Mouse (Mus musculus) heart, postnatal 4 days (tissue): ENCODE data around the gene Ina. TPM values are rescaled to one million over a fixed set of nuclear protein-coding genes. Genes with fewer than 3 reads are reported as not detected.

Experiments used
- DNase-seq: peaks from one replicate; pipeline ENCODE4 v3.0.0; 2021
- total RNA-seq, 2 experiments: library from RNA; stranded (reverse); gene quantifications; 2 replicates each; pipeline ENCODE4 v1.2.3; 2021

The Ina gene
- total RNA-seq, 2 experiments from 2014 or later = 0.16 TPM; not detected in 1

- no peak for DNase-seq
Observed at GRCm38 (mm10) chr19:47015396-47015795, 898 bp downstream of the Ina start.

- no peak for DNase-seq
Observed at GRCm38 (mm10) chr19:47015965-47016364, 1.5 kb downstream of the Ina start.

DNA sequence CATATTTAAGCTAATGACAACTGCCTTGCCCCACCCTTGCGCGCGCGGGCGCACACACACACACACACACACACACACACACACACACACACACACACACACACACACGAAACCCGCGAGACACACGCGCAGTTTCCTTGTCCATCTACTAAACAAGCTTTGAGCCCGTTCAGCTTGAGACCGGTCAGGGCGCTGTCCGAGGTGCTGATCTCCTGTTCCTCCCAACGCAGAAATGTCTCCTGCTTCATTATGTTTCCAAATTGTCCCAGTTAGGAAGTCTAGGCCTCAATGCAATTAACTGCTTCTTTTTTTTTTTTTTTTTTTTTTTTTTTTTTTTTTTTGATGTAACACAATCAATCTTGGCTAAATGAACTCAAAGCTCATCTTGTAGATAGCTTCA is 2.0 kb downstream of the Ina start:
- DNase-seq = peak; percentile 91

- no peak for DNase-seq
Observed at GRCm38 (mm10) chr19:47017831-47018230, 3.3 kb downstream of the Ina start.

- DNase-seq = no peak
Observed at GRCm38 (mm10) chr19:47018330-47018729, 3.8 kb downstream of the Ina start.

GRCm38 (mm10) chr19:47019326-47019725 is 4.8 kb downstream of the Ina start:
- no peak for DNase-seq

GRCm38 (mm10) chr19:47022709-47023108 is 8.2 kb downstream of the Ina start:
- DNase-seq = no peak

DNA sequence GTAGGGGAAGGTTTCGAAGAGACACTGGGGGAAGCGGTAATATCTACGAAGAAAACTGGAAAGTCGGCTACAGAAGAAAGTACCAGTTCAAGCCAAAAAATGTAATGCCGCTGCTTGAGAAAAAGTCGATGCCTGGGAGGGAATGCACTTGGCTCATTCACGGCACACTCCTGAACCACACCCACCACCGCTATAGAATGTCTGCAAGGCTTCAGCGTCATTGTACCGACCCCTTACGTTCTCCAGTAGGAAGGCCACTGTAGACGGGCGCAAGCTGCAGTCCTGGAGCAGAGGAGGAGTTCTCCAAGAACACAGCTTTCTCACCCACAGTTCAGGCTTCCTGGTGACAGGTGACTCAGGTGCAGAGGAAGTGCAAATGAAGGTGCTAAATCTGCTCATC is 9.0 kb downstream of the Ina start:
- no peak for DNase-seq

- DNase-seq = peak; percentile 25
Observed at GRCm38 (mm10) chr19:47024954-47025353, 10.5 kb downstream of the Ina start.

- no peak for DNase-seq
Observed at GRCm38 (mm10) chr19:47026513-47026912, 12.0 kb downstream of the Ina start.

DNA sequence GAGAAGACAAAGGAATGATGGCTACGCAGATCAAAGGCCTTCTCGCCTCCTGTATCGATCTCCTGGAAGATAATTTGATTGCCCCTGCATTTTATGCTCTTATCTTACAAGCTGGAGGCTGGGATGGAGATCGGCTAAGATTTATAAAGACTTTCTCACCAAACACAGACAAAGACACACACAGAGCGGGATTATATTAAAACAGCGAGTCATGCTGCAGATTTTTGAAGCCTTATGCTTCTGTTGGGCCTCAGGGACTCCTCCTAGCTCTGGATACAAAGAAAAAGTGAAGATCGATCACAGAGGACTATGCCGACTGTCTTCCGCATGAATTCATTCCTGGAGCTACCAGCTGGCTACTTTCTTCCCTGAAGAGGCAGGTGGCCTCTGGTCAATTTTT is 15.3 kb downstream of the Ina start:
- DNase-seq = no peak

GRCm38 (mm10) chr19:47031770-47032169 is 17.3 kb downstream of the Ina start:
- no peak for DNase-seq

- no peak for DNase-seq
Observed at GRCm38 (mm10) chr19:47034916-47035315, 20.4 kb downstream of the Ina start.

DNA sequence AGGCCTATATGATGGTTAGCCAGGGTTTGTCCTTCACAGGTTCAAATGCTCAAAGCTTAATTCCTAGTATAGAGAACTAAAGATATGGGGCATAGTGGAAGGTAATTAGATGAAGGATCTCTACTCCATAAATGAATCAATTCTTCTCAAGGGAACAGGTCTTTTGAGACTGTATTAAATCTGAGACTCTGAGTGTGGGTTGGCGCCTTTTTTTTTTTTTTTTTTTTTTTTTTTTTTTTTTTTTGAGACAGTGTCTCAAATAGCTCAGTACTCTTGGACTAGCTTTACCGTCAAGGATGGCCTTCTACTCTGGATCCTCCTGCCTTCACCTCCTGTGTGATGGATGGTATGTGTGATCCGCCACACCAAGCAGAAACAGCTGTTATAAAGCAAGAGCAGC is 22.1 kb downstream of the Ina start:
- no peak for DNase-seq

DNA sequence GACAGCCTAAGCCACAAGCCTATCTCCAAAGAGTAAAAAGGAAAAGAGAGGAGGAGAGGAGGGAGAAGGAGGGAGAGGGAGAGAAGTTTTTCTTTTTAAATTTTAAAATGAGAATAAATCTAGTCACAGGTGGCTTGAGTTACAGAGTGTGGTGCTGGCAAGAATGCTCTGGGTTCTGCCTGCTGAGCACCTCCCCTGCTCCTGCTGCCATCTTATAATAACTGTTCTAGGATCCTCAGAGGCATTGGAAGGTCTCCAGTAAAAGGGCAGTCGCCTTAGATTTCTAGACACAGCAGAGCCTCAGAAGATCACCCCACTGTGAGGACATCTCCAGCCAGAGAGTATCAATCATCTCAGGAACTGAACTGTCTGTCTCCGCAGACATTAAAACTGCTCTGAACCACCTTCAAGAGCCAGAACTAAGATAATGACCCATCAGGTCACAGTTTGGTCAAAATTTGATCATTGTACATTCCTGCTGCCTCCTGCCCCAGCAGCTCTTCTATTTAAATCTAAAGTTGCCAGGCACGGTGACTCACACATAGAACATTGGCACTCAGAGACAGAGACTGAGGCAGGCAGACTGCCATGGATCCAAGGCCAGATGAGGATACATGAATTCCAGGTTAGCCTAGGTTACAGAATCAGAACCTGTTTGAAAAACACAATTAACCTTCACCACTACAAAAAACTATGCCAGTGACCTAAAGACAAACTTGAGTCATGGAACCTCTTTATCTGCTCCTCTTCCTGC is 26.4 kb downstream of the Ina start:
- DNase-seq = no peak

GRCm38 (mm10) chr19:47043608-47044007 is 29.1 kb downstream of the Ina start:
- no peak for DNase-seq

DNA sequence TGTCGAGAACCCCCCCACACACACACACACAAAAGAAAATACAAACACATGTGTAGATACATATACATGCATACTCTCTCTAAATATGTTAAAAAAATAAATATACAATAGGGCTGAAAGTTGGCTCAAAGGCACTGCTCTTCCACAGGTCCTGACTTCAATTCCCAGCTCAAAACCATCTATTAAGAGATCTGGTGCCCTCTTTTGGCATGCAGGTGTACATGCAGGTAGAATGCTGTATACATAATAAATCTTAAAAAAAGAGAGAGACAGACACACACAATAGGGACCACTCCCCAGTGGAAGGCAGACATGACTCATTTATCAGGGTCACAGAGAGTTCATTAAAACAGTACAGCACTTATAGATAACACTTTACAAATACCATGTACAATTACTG is 31.8 kb downstream of the Ina start:
- no peak for DNase-seq

- no peak for DNase-seq
Observed at GRCm38 (mm10) chr19:47047236-47047833, 32.8 kb downstream of the Ina start.

- no peak for DNase-seq
Observed at GRCm38 (mm10) chr19:47049061-47049460, 34.6 kb downstream of the Ina start.

GRCm38 (mm10) chr19:47049840-47050239 is 35.3 kb downstream of the Ina start:
- DNase-seq = no peak

DNA sequence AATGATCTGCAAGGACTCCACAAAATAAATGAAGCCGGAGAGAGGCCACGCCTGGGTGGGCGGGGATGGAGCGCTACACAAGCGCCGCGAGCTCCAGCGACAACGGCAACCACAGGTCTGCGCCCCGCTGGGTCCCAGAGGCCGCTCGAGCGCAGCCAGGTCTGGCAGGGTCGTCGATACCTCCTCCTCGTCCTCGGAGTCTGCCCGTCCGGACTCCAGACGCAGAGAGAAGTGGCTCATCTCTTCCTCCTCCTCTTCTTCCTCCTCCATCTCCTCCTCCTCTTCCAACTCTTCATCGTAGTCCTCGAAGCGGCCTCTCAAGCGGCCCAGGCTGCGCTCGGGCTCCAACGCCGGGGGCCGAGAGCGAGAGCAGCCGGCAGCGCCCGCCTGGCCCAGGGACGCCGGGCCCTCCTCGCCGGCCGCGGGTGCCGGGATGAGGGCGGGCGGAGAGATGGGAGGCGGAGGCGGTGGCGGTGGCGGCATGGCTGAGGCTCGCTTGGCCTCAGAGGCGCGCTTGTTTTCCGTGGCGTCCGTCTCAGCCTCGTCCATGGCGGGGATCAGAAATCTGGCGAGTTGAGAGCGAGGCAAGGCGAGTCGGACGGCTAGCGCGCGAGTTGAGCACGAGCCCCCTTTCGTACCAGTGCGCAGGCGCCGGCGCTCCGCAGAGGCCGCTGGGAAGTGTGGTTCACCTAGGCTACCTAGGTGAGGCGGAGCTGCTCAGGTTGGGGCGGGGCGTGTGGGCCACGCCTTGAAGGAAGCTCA is 36.0 kb downstream of the Ina start, which contains the start of gene Pcgf6:
Gene Pcgf6, minus strand, starts transcription at position 636 of the 762 bp plus-strand sequence.
- DNase-seq = peak; percentile 70

DNA sequence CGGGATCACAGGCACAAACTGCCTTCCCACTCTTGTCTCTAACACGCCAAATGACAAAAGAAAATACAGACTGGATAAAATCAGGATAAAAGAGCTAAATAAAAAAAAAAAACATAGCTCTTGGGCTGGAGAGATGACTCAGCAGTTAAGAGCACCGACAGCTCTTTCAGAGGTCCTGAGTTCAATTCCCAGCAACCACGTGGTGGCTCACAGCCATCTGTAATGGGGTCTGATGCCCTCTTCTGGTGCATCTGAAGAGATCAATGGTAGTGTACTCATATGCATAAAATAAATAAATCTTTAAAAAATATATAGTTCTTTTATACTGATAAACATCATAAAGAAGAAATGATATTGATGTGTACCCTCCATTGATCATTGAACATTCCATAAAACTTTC is 38.4 kb downstream of the Ina start:
- no peak for DNase-seq

- DNase-seq = no peak
Observed at GRCm38 (mm10) chr19:47053471-47053870, 39.0 kb downstream of the Ina start.

GRCm38 (mm10) chr19:47057684-47058083 is 43.2 kb downstream of the Ina start:
- DNase-seq = no peak
